Mouse (Mus musculus) lung, adult 2 months (tissue): Measurements from ENCODE around the gene Cgnl1.

Experiments used
- CTCF ChIP-seq: fragments of 200-500 bp; IDR thresholded peaks from 2 replicates; pipeline ENCODE4 v1.5.1; 2011; ENCODE audit warnings: mild to moderate bottlenecking, low read length, control low read depth; ENCODE audit not compliant: insufficient read depth
- POLR2A ChIP-seq: fragments of 200-500 bp; IDR thresholded peaks from 2 replicates; pipeline ENCODE4 v1.6.1; 2011; ENCODE audit warnings: low read depth, mild to moderate bottlenecking, control low read depth, low read length, borderline replicate concordance; ENCODE audit errors: extremely low read depth

- TF ChIP-seq POLR2A (no peak), CTCF (no peak)
Measured at GRCm38 (mm10) chr9:71695133-71695532, 76.3 kb downstream of the Cgnl1 start.
